In the genomic region with DNA sequence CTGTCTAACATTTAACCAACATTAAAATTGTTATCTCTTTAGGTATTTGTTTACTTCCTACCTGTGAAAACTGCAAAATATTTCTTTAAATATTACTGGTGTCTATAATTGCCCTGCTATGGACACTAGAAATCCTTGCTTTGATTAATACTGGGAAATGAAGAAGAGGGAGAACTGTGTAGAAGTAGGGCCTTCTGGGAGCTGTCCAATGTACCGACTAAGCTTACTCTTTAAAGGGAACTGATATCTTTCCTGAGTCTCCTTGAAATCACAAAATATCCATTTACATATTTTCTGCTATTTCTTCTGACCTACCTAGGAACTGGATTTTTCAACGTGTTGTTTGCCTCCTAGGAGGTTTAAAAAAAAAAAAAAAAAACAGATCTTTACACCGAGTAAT, we compare ENCODE assay signal across 23 mouse cellular contexts. TPM values are rescaled to one million over a fixed set of nuclear protein-coding genes. Genes with fewer than 3 reads are reported as not detected.
DNase-seq lines count a peak whose midpoint lies in the region; ATAC-seq and TF ChIP-seq lines count a peak whose summit lies in the region.
"Had no signal": no experiment of that assay in that cellular context is flagged by ENCODE, and none has a peak within 500 bp of the region (broad histone marks: within the 10 kb centered on the region; RNA-seq: fewer than 3 reads in every experiment).

No protein-coding gene starts in this region.

- no peaks in the 10 kb centered on the region for H3K36me3 ChIP-seq in hindbrain, postnatal 0 days (ENCODE audit: insufficient read depth, low read length)
- H3K36me3 ChIP-seq in hindbrain, embryonic 14.5 days (replicated peaks; ENCODE audit: control insufficient read depth, insufficient read depth): no peaks in the 10 kb centered on the region
- H3K36me3 ChIP-seq in embryonic facial prominence, embryonic 10.5 days (replicated peaks): no peaks in the 10 kb centered on the region
- H3K36me3 ChIP-seq: G1E; limb, embryonic 15.5 days; neural tube, embryonic 13.5 days; stomach, embryonic 15.5 days had no signal

- no peak overlapping the region for H3K27ac ChIP-seq in hindbrain, postnatal 0 days
- H3K27ac ChIP-seq in hindbrain, embryonic 14.5 days: no peak overlapping the region
- H3K27ac ChIP-seq in embryonic facial prominence, embryonic 10.5 days (replicated peaks): no peak overlapping the region
- H3K27ac ChIP-seq: limb, embryonic 15.5 days; neural tube, embryonic 13.5 days; stomach, embryonic 15.5 days had no signal

- TF ChIP-seq CTCF in hindbrain, postnatal 0 days (IDR thresholded peaks at IDR 0.05; ENCODE audit: low read depth): no peak

- DNase-seq in hindbrain, postnatal 0 days (ENCODE audit: low spot score): peak; percentile 2
- DNase-seq in hindbrain, embryonic 14.5 days (ENCODE audit: low spot score): no peak
- DNase-seq in 3T3-L1 (ENCODE audit: low read depth, low spot score) (peak; percentile 25), ZHBTc4 (ENCODE audit: low read depth, low spot score) (peak; percentile 18)
- peak; percentile 11 for DNase-seq in embryonic facial prominence, embryonic 10.5 days (ENCODE audit: low spot score)
- no peak for DNase-seq in testis, postnatal 10 days (ENCODE audit: low spot score)
- DNase-seq in cerebellum, postnatal 36 days: no peak
- DNase-seq in gastrocnemius, postnatal 4 days (ENCODE audit: low spot score in 2 of 2): no peak
- DNase-seq: cerebellum, adult 11-12 months; forebrain, postnatal 0 days; kidney, adult 9 months; liver, postnatal 0 days; thymus, postnatal 14 days had no signal

- 14% methylated on average over 3 of the region's 3 CpGs for WGBS in hindbrain, postnatal 0 days
- 13% methylated on average over 3 of the region's 3 CpGs for WGBS in hindbrain, embryonic 14.5 days
- 5% methylated on average over 3 of the region's 3 CpGs for WGBS in embryonic facial prominence, embryonic 10.5 days

- peaks cover 11% of the 10 kb centered on the region for H3K4me1 ChIP-seq in hindbrain, postnatal 0 days (ENCODE audit: insufficient read depth, low read length)
- H3K4me1 ChIP-seq in hindbrain, embryonic 14.5 days (replicated peaks; ENCODE audit: control insufficient read depth, insufficient read depth, low read length): peaks cover 13% of the 10 kb centered on the region
- H3K4me1 ChIP-seq in embryonic facial prominence, embryonic 10.5 days: peaks cover 23% of the 10 kb centered on the region

- H3K4me3 ChIP-seq in hindbrain, postnatal 0 days (ENCODE audit: low read length): no peak overlapping the region
- H3K4me3 ChIP-seq in hindbrain, embryonic 14.5 days (replicated peaks; ENCODE audit: low read length): no peak overlapping the region
- H3K4me3 ChIP-seq in embryonic facial prominence, embryonic 10.5 days: no peak overlapping the region
- H3K4me3 ChIP-seq: erythroblast, embryonic 14.5 days; limb, embryonic 15.5 days; neural tube, embryonic 13.5 days; stomach, embryonic 15.5 days had no signal

- no peak overlapping the region for H3K4me2 ChIP-seq in hindbrain, postnatal 0 days (ENCODE audit: low read depth, low read length)
- no peak overlapping the region for H3K4me2 ChIP-seq in hindbrain, embryonic 14.5 days (replicated peaks)
- H3K4me2 ChIP-seq: limb, embryonic 15.5 days; neural tube, embryonic 13.5 days; stomach, embryonic 15.5 days had no signal

- no peak for ATAC-seq in hindbrain, postnatal 0 days
- ATAC-seq in hindbrain, embryonic 14.5 days (ENCODE audit: low FRiP score): no peak
- ATAC-seq: forebrain, postnatal 0 days; liver, postnatal 0 days had no signal

- no peak overlapping the region for H3K9ac ChIP-seq in hindbrain, postnatal 0 days (replicated peaks; ENCODE audit: low read length)
- H3K9ac ChIP-seq in hindbrain, embryonic 14.5 days: no peak overlapping the region
- H3K9ac ChIP-seq: forebrain, postnatal 0 days; limb, embryonic 15.5 days; liver, postnatal 0 days; neural tube, embryonic 13.5 days; stomach, embryonic 15.5 days had no signal

- H3K27me3 ChIP-seq in hindbrain, postnatal 0 days (ENCODE audit: insufficient read depth, low read length): peaks cover 17% of the 10 kb centered on the region
- H3K27me3 ChIP-seq in hindbrain, embryonic 14.5 days (ENCODE audit: control insufficient read depth, insufficient read depth, low read length): peaks cover 45% of the 10 kb centered on the region
- H3K27me3 ChIP-seq in embryonic facial prominence, embryonic 10.5 days (replicated peaks; ENCODE audit: low read depth, poor library complexity, severe bottlenecking): peaks cover 52% of the 10 kb centered on the region

- no peaks in the 10 kb centered on the region for H3K9me3 ChIP-seq in hindbrain, postnatal 0 days (ENCODE audit: low read length)
- H3K9me3 ChIP-seq in hindbrain, embryonic 14.5 days (ENCODE audit: control insufficient read depth, low read length): no peaks in the 10 kb centered on the region
- no peaks in the 10 kb centered on the region for H3K9me3 ChIP-seq in embryonic facial prominence, embryonic 10.5 days
- H3K9me3 ChIP-seq: limb, embryonic 15.5 days; neural tube, embryonic 13.5 days; stomach, embryonic 15.5 days had no signal

RNA-seq across cellular contexts. Expression of gene Ferd3l, which starts 1.5 kb away (rescaled TPM):
- total RNA-seq in hindbrain, postnatal 0 days (2014; rRNA removed): 1.4 TPM in 1 of 2 replicates, not detected in the other
- 0.16 and 0.28 TPM in 2 replicates for polyA plus RNA-seq in hindbrain, postnatal 0 days (2015; fragmentation: Nextera tagmentation; extraction: Ambion mirVana)
- 0.68 TPM in 1 of 2 replicates, not detected in the other for polyA plus RNA-seq in hindbrain, embryonic 14.5 days (2014; fragmentation: Nextera tagmentation; extraction: Ambion mirVana)
- polyA plus RNA-seq in embryonic facial prominence, embryonic 10.5 days (2016; fragmentation: Nextera tagmentation; extraction: Ambion mirVana): 0.52 TPM in 1 of 2 replicates, not detected in the other
- not detected for total RNA-seq in gastrocnemius, postnatal 4 days (2021)
- total RNA-seq: gastrocnemius, adult 8-10 months; heart, postnatal 10 days; megakaryocyte, adult 5-6 weeks; monocyte, adult 5-6 weeks had no signal
- polyA plus RNA-seq: C2C12; erythroblast, embryonic 14.5 days; forebrain, postnatal 0 days; G1E; limb, embryonic 15.5 days; liver, postnatal 0 days; stomach, embryonic 15.5 days had no signal

RNA-seq across cellular contexts. Expression of gene Twist1, which starts 30.7 kb away (rescaled TPM):
- total RNA-seq in hindbrain, postnatal 0 days (2014; rRNA removed): 1.5 and 3.7 TPM in 2 replicates
- polyA plus RNA-seq in hindbrain, postnatal 0 days (2015; fragmentation: Nextera tagmentation; extraction: Ambion mirVana): 1.1 TPM in 2 replicates
- 1.5 and 1.9 TPM in 2 replicates for polyA plus RNA-seq in hindbrain, embryonic 14.5 days (2014; fragmentation: Nextera tagmentation; extraction: Ambion mirVana)
- polyA plus RNA-seq in embryonic facial prominence, embryonic 10.5 days (2016; fragmentation: Nextera tagmentation; extraction: Ambion mirVana): 29.0 and 35.6 TPM in 2 replicates
- 10 to 100 TPM in 1 of 2 experiments, 1 to 10 TPM in 1; 9.9 to 11.1 TPM for total RNA-seq in gastrocnemius, postnatal 4 days (2021)
- total RNA-seq: G1E; megakaryocyte, adult 5-6 weeks; monocyte, adult 5-6 weeks had no signal
- polyA plus RNA-seq: erythroblast, embryonic 14.5 days; G1E had no signal

Comparison
In these comparisons a context has a peak if more than half of its experiments do, and no peak if none do; other contexts are left out.
1. DNase-seq: peak in hindbrain, postnatal 0 days (single experiment), 3T3-L1 (single experiment), ZHBTc4 (single experiment) and embryonic facial prominence, embryonic 10.5 days (single experiment); none in hindbrain, embryonic 14.5 days (single experiment), testis, postnatal 10 days (single experiment), cerebellum, postnatal 36 days (0 of 2) and gastrocnemius, postnatal 4 days (0 of 2).
2. RNA of gene Twist1, which starts 30.7 kb away (polyA plus RNA-seq): 29.0 to 35.6 TPM in embryonic facial prominence, embryonic 10.5 days; 1.5 to 1.9 TPM in hindbrain, embryonic 14.5 days and 1.1 TPM in hindbrain, postnatal 0 days; every median in the first group is over 10 times any median in the second.